Mouse (Mus musculus) bone marrow macrophage, adult 2 months (primary cell): ENCODE results near the gene Smg7.

Source experiments
- CTCF ChIP-seq: IDR thresholded peaks from 2 replicates; pipeline ENCODE4 v1.5.1; 2012; ENCODE audit warnings: low read depth, mild to moderate bottlenecking, low read length, moderate library complexity
- POLR2A ChIP-seq: IDR thresholded peaks from 2 replicates; pipeline ENCODE4 v1.6.1; 2012; ENCODE audit warnings: mild to moderate bottlenecking, low read depth, low read length, borderline replicate concordance

GRCm38 (mm10) chr1:152807619-152808391, 94.6 kb downstream of the Smg7 start:
- no peak for TF ChIP-seq CTCF
- no peak for TF ChIP-seq POLR2A
